ENCODE assay signal across 15 mouse cellular contexts in the genomic region with DNA sequence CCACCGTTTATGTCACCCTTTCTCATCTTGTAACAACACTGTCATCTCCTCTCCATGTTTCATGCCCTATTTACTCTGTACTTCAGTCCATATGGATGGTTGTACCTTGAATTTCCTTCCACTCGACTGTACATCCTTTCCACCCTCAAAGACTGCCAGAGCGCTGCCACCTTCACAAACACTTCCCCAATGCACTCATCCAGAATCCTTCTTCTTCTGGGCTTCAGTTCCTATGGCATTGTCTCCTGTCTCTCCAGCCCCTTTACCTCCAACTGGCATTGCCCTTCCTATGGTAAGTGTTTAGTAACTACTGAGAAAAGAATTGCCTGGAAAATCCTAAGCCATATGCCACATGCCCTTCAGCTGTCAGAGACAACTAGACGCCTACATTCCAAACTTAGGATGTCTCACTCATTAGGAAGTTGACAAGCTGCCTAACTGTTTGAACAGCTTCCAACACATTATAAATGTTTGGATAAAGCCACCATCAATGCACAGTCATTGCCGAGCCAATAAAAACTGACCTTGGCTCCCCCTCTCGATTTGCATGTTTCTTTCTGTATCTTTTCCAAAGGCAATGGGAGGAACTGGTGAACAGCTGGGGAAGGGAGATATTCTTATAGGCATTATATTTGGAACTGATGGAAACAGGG.
A peak's percentile ranks its signal among the peaks of the same experiment; 100 is the strongest.
DNase-seq lines count a peak whose midpoint lies in the region; ATAC-seq and TF ChIP-seq lines count a peak whose summit lies in the region.
"Had no signal": no experiment of that assay in that cellular context is flagged by ENCODE, and none has a peak within 500 bp of the region (broad histone marks: within the 10 kb centered on the region; RNA-seq: fewer than 3 reads in every experiment).

No protein-coding gene starts in this region.

- no peak overlapping the region for H3K9ac ChIP-seq in midbrain, postnatal 0 days (replicated peaks; ENCODE audit: low read length, poor library complexity, severe bottlenecking)
- no peak overlapping the region for H3K9ac ChIP-seq in midbrain, embryonic 11.5 days (ENCODE audit: low read length)

- H3K9me3 ChIP-seq in midbrain, postnatal 0 days (ENCODE audit: low read length) = no peaks in the 10 kb centered on the region
- no peaks in the 10 kb centered on the region for H3K9me3 ChIP-seq in midbrain, embryonic 11.5 days (ENCODE audit: control insufficient read depth, low read length)
- H3K9me3 ChIP-seq: hindbrain, embryonic 10.5 days had no signal

- TF ChIP-seq CTCF in midbrain, postnatal 0 days (IDR thresholded peaks at IDR 0.05) = no peak

- peak; percentile 5 for DNase-seq in kidney, postnatal 10 days
- DNase-seq in kidney, adult 8-10 months = no peak
- DNase-seq in midbrain, postnatal 0 days (ENCODE audit: low spot score) = peak; percentile 25
- DNase-seq in midbrain, embryonic 11.5 days (ENCODE audit: low spot score, missing footprints) = no peak
- DNase-seq in cerebellum, postnatal 14 days = peak; percentile 18 to 36
- peak; percentile 46 to 57 for DNase-seq in lung, postnatal 4 days
- DNase-seq in urinary bladder, postnatal 36 days (ENCODE audit: low spot score in 2 of 2) = no peak
- no peak for DNase-seq in embryo, embryonic 10 days (ENCODE audit: low spot score)
- DNase-seq: adrenal gland, adult 2 months; kidney, postnatal 25 days; midbrain, embryonic 14.5 days; right cerebral cortex, postnatal 14 days; thymus, postnatal 36 days had no signal

- H3K4me3 ChIP-seq in midbrain, postnatal 0 days (ENCODE audit: low read depth, low read length) = no peak overlapping the region
- H3K4me3 ChIP-seq in midbrain, embryonic 11.5 days (ENCODE audit: low read depth, low read length) = no peak overlapping the region
- H3K4me3 ChIP-seq: hindbrain, embryonic 10.5 days had no signal

- H3K27ac ChIP-seq in midbrain, postnatal 0 days (ENCODE audit: low read depth, low read length) = no peak overlapping the region
- no peak overlapping the region for H3K27ac ChIP-seq in midbrain, embryonic 11.5 days (ENCODE audit: low read depth, low read length)
- H3K27ac ChIP-seq: hindbrain, embryonic 10.5 days had no signal

- no peaks in the 10 kb centered on the region for H3K36me3 ChIP-seq in midbrain, postnatal 0 days (ENCODE audit: insufficient read depth, low read length)
- H3K36me3 ChIP-seq in midbrain, embryonic 11.5 days (ENCODE audit: control insufficient read depth, insufficient read depth, low read length) = no peaks in the 10 kb centered on the region
- H3K36me3 ChIP-seq: hindbrain, embryonic 10.5 days had no signal

- WGBS in midbrain, postnatal 0 days = 83% methylated on average over 6 of the region's 6 CpGs
- WGBS in midbrain, embryonic 11.5 days = 88% methylated on average over 6 of the region's 6 CpGs

- H3K4me2 ChIP-seq in midbrain, postnatal 0 days (ENCODE audit: low read depth, low read length, poor library complexity, severe bottlenecking) = no peak overlapping the region
- no peak overlapping the region for H3K4me2 ChIP-seq in midbrain, embryonic 11.5 days

- no peaks in the 10 kb centered on the region for H3K4me1 ChIP-seq in midbrain, postnatal 0 days (ENCODE audit: insufficient read depth, low read length)
- H3K4me1 ChIP-seq in midbrain, embryonic 11.5 days (ENCODE audit: control insufficient read depth, insufficient read depth, low read length) = no peaks in the 10 kb centered on the region
- H3K4me1 ChIP-seq: hindbrain, embryonic 10.5 days had no signal

- no peaks in the 10 kb centered on the region for H3K27me3 ChIP-seq in midbrain, postnatal 0 days (ENCODE audit: insufficient read depth, low read length)
- no peaks in the 10 kb centered on the region for H3K27me3 ChIP-seq in midbrain, embryonic 11.5 days (ENCODE audit: control insufficient read depth, insufficient read depth, low read length)

- no peak for ATAC-seq in midbrain, postnatal 0 days (ENCODE audit: low FRiP score)
- ATAC-seq in midbrain, embryonic 11.5 days (ENCODE audit: low FRiP score) = no peak
- ATAC-seq: CD4-positive, CD25-positive, alpha-beta regulatory T cell, adult 4 months had no signal

Comparison
In these comparisons a context has a peak if more than half of its experiments do, and no peak if none do; other contexts are left out.
1. DNase-seq: peak in kidney, postnatal 10 days (single experiment), midbrain, postnatal 0 days (single experiment), cerebellum, postnatal 14 days (2 of 2) and lung, postnatal 4 days (2 of 2); none in kidney, adult 8-10 months (0 of 2), midbrain, embryonic 11.5 days (single experiment), urinary bladder, postnatal 36 days (0 of 2) and embryo, embryonic 10 days (single experiment).